Mouse (Mus musculus) ES-E14 (cell line): Measurements from ENCODE around the gene Rprd1b. TPM values are rescaled to one million over a fixed set of nuclear protein-coding genes. Genes with fewer than 3 reads are reported as not detected.

Source experiments
- DNase-seq: peaks from one replicate; pipeline ENCODE4 v3.0.0-alpha.2; 2013; ENCODE audit warnings: low read depth, low spot score
- H3K27ac ChIP-seq: 2 replicates; pipeline ENCODE4 v1.5.1; 2012; ENCODE audit warnings: low read depth, mild to moderate bottlenecking, low read length, moderate library complexity, mixed read lengths; ENCODE audit not compliant: poor library complexity, insufficient read depth, severe bottlenecking
- H3K36me3 ChIP-seq: 2 replicates; pipeline ENCODE4 v1.6.1; 2012; ENCODE audit warnings: mild to moderate bottlenecking, low read length, moderate library complexity, mixed read lengths; ENCODE audit not compliant: control insufficient read depth, poor library complexity, insufficient read depth, severe bottlenecking
- H3K4me1 ChIP-seq, 2 experiments: fragments of 150-350 bp in 1 of 2; sonication (generic) in 1 of 2; 2 replicates each; pipeline ENCODE4 v1.6.1; 2012; ENCODE audit warnings: low read length in 2 of 2, mild to moderate bottlenecking in 1 of 2, mixed read lengths in 1 of 2; ENCODE audit not compliant: control insufficient read depth in 2 of 2, insufficient read depth in 2 of 2, poor library complexity in 1 of 2
- H3K4me3 ChIP-seq, 2 experiments: fragments of 150-350 bp in 1 of 2; sonication (generic) in 1 of 2; 2 replicates each; pipeline ENCODE4 v1.5.1; 2012; ENCODE audit warnings: low read length in 2 of 2, low read depth in 1 of 2, mild to moderate bottlenecking in 1 of 2, mixed read lengths in 1 of 2; ENCODE audit not compliant: insufficient read depth in 1 of 2, poor library complexity in 1 of 2, severe bottlenecking in 1 of 2
- H3K9ac ChIP-seq: 2 replicates; pipeline ENCODE4 v1.6.1; 2012; ENCODE audit warnings: low read depth, mild to moderate bottlenecking, low read length, mixed read lengths; ENCODE audit not compliant: poor library complexity, insufficient read depth, severe bottlenecking
- H3K9me3 ChIP-seq: fragments of 150-350 bp; sonication (generic); 2 replicates; pipeline ENCODE4 v1.6.1; 2012; ENCODE audit warnings: low read depth, mild to moderate bottlenecking, low read length; ENCODE audit not compliant: control insufficient read depth, insufficient read depth
- CHD2 ChIP-seq: IDR thresholded peaks from 2 replicates; pipeline ENCODE4 v1.6.1; 2014; ENCODE audit warnings: mild to moderate bottlenecking, low read depth, low read length, inconsistent platforms
- HCFC1 ChIP-seq: IDR thresholded peaks from 2 replicates; pipeline ENCODE4 v1.6.1; 2012; ENCODE audit warnings: low read length, inconsistent platforms, borderline replicate concordance; ENCODE audit not compliant: insufficient read depth
- MAFK ChIP-seq: IDR thresholded peaks from 2 replicates; pipeline ENCODE4 v1.6.1; 2014; ENCODE audit warnings: mild to moderate bottlenecking, low read depth, low read length, inconsistent platforms; ENCODE audit not compliant: insufficient read depth
- ZC3H11A ChIP-seq: IDR thresholded peaks from 2 replicates; pipeline ENCODE4 v1.6.1; 2012; ENCODE audit warnings: low read depth, mild to moderate bottlenecking, inconsistent platforms, low read length, borderline replicate concordance
- ZNF384 ChIP-seq: IDR thresholded peaks from 2 replicates; pipeline ENCODE4 v1.6.1; 2012; ENCODE audit warnings: low read depth, low read length, inconsistent platforms
- in situ Hi-C, 2 experiments: fragments of 600-800 bp; cut with MboI; formaldehyde crosslinking; loops; one replicate each; pipeline ENCODE4 v1.15.1; 2025; ENCODE audit warnings: low sequenced_read_pairs in 2 of 2, inconsistent platforms in 1 of 2; ENCODE audit not compliant: unreplicated experiment in 2 of 2
- total RNA-seq: library from RNA; depleted of rRNA; stranded (reverse); fragments of 300-350 nt; gene quantifications from 2 replicates; pipeline ENCODE4 v1.2.3, GENCODE M21; 2012

Gene Rprd1b
- total RNA-seq, 1 experiment: 13.1 TPM

DNA sequence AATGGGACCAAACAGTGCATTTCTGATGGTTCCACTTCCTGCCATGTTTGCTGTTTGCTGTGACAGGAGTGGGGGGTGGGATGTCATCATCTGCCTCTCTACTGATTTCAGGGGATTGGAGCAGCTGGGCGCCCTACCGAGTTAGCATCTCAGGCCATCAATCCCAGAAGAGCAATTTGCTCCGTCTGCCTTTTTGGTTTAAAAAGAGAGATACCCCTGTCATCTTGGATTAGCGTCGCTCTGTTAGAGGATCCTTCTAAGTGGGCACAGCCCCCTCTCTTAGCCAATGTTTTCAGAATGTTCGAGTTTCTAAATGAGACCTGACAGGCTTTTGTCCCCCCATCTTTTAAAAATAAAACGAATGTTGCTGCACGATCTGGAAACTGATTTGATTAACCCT, 129.4 kb downstream of the Rprd1b start:
- no peak overlapping the region for H3K4me3 ChIP-seq
- H3K9ac ChIP-seq: no peak overlapping the region
- in situ Hi-C loops: no loop called here
- H3K9me3 ChIP-seq: no peaks in the 10 kb centered on the region
- DNase-seq: no peak
- no peaks in the 10 kb centered on the region for H3K36me3 ChIP-seq
- no peak overlapping the region for H3K27ac ChIP-seq
- peaks cover 2 to 3% of the 10 kb centered on the region in 2 experiments; a peak in 2 of 4 replicates for H3K4me1 ChIP-seq
- TF ChIP-seq CHD2 (no peak), MAFK (no peak), ZC3H11A (no peak), ZNF384 (no peak)

DNA sequence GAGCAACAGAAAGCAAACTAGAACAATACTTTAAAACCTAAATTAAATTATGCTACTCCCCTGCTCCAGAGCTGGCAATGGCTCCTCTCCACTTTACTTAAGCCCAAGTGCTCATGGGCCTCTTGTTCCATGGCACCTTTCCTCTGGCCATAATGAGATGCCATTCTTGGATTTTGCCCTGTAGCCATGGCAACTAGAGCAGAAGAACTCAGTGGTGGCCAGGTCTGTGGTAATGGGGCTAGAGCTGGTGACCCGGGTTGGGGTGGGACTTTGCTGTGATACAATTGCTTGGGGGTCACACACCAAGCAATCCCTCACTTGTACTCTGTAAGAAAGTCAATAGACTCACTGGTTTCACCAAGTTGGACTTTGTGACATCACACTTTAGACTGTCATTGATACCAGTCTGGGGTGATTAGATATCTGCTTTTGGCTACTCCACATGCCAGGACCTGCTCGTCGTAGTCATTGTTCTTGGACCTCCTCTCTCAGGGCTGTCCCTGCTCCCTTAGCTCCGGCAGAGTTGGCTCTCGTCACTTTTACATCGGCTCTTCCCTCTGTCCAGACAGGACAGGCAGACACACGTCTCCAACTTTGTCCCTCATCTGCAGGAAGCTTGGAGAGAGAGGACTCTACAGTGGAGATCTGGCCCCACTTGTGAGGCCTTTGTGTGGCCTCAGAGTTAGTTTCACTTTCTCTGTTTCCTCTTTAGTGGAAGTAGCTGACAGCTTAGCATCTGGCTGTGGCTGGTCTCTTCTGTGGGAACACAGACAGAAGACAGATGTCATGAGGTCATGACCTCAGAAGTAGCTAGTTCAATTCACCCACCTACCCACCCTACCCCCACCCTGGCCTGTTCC, 131.3 kb downstream of the Rprd1b start:
- DNase-seq: no peak
- H3K36me3 ChIP-seq: no peaks in the 10 kb centered on the region
- no peak overlapping the region for H3K4me3 ChIP-seq
- no peak overlapping the region for H3K27ac ChIP-seq
- H3K9me3 ChIP-seq: no peaks in the 10 kb centered on the region
- TF ChIP-seq HCFC1: no peak
- no peak for TF ChIP-seq MAFK
- TF ChIP-seq ZNF384: no peak
- no peak for TF ChIP-seq CHD2
- no peak for TF ChIP-seq ZC3H11A
- no peak overlapping the region for H3K9ac ChIP-seq
- in situ Hi-C loops: no loop called here
- H3K4me1 ChIP-seq: peaks cover under 1 to 2% of the 10 kb centered on the region in 2 experiments; a peak in 1 of 4 replicates

DNA sequence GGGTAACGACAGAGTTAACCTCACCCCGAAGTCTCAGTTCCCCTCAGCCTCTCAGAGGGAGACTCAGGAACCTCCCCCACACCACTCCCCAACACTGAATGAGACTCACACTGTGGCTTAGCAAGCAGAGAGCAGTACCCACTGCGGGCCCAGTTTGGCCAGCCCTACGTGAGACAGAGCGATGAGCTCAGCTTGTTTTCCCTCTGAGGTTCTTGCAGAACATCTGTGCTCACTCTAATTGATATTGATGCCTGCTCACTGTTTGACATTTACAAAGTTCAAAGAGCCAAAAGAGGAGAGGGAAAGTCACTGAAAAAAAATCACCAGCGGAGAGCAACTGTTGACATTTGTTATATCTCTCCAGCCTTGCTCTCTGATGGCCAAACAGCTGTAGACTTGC, 133.5 kb downstream of the Rprd1b start:
- no peak for TF ChIP-seq HCFC1
- no peak for TF ChIP-seq MAFK
- no peak for TF ChIP-seq CHD2
- no peak for TF ChIP-seq ZNF384
- TF ChIP-seq ZC3H11A: no peak

DNA sequence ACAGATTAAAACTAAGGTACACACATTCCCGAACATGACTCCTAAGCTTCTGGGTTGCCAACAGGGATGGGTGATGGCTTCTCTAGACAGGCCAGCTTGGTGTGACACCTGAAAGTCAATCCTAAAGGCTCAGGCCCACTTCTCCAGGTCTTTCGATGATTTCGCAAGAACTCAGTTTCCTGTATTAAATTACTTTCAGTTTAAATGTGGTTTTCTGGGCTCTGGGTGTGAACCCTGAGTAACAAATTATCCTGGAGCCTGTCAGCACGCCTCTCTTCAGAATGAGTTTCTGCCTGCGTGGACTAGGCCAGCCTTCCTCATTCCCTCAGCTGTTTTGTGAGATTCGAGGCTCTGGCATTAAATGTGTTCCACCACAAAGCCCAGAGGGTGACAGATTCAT, 134.7 kb downstream of the Rprd1b start:
- H3K27ac ChIP-seq: no peak overlapping the region
- H3K9ac ChIP-seq: no peak overlapping the region
- no peak overlapping the region for H3K4me3 ChIP-seq
- H3K9me3 ChIP-seq: no peaks in the 10 kb centered on the region
- in situ Hi-C loops: no loop called here
- no peak for DNase-seq
- TF ChIP-seq HCFC1 (no peak), MAFK (no peak), ZC3H11A (no peak), ZNF384 (no peak), CHD2 (no peak)
- 0 out of 4 replicates have a peak, but pooled peaks cover 0 to 2% of the 10 kb centered on the region in 2 experiments for H3K4me1 ChIP-seq
- no peaks in the 10 kb centered on the region for H3K36me3 ChIP-seq

More for the DNA sequence above, 133.5 kb downstream of the Rprd1b start:
- H3K9me3 ChIP-seq: no peaks in the 10 kb centered on the region
- in situ Hi-C loops: no loop called here
- 0 out of 4 replicates have a peak, but pooled peaks cover 0 to 2% of the 10 kb centered on the region in 2 experiments for H3K4me1 ChIP-seq
- no peak overlapping the region for H3K4me3 ChIP-seq
- no peak for DNase-seq
- H3K9ac ChIP-seq: no peak overlapping the region
- H3K36me3 ChIP-seq: no peaks in the 10 kb centered on the region
- H3K27ac ChIP-seq: no peak overlapping the region
